Mouse (Mus musculus) erythroblast, embryonic 14.5 days (primary cell): Measurements from ENCODE around the gene Fgfr2.

Experiments used
- GATA1 ChIP-seq: IDR thresholded peaks from 2 replicates; pipeline ENCODE4 v1.6.1; 2012; ENCODE audit warnings: low read length, inconsistent platforms, mixed read lengths
- TAL1 ChIP-seq: IDR thresholded peaks from 3 replicates; pipeline ENCODE4 v1.6.1; 2012; ENCODE audit warnings: low read length, inconsistent platforms, mixed read lengths

GRCm38 (mm10) chr7:130815601-130816000 lies 2307.5 kb downstream of the Fgfr2 start:
- TF ChIP-seq GATA1 (no peak), TAL1 (no peak)
